Comparison of ENCODE assay signal across 9 mouse cellular contexts in genomic region chr13:73831486-73831885, GRCm38 (mm10). TPM values are rescaled to one million over a fixed set of nuclear protein-coding genes. Genes with fewer than 3 reads are reported as not detected.
DNase-seq lines count a peak whose midpoint lies in the region; ATAC-seq lines count a peak whose summit lies in the region.
"Had no signal": no experiment of that assay in that cellular context is flagged by ENCODE, and none has a peak within 500 bp of the region (broad histone marks: within the 10 kb centered on the region; RNA-seq: fewer than 3 reads in every experiment).

No protein-coding gene starts in this region.

- H3K4me2 ChIP-seq in heart, embryonic 11.5 days: no peak overlapping the region
- H3K4me2 ChIP-seq: limb, embryonic 15.5 days had no signal

- no peak overlapping the region for H3K9ac ChIP-seq in heart, embryonic 11.5 days (ENCODE audit: low read depth, low read length)
- H3K9ac ChIP-seq: limb, embryonic 15.5 days had no signal

- DNase-seq in heart, adult 18-20 months: peak; percentile 38 to 87
- DNase-seq in R1 (ENCODE audit: low read depth, low spot score): peak; percentile 60
- DNase-seq in embryo, embryonic 10 days (ENCODE audit: low spot score): peak; percentile 77
- DNase-seq in heart, postnatal 36 days: peak; percentile 72 to 77
- DNase-seq in layer of hippocampus, postnatal 36 days: peak; percentile 29 to 50
- DNase-seq in midbrain, embryonic 10.5 days (ENCODE audit: low spot score): peak; percentile 67
- peak; percentile 25 for DNase-seq in spleen, adult 12 weeks (ENCODE audit: low spot score)

- no peaks in the 10 kb centered on the region for H3K36me3 ChIP-seq in heart, embryonic 11.5 days (ENCODE audit: control insufficient read depth, insufficient read depth, low read length)
- H3K36me3 ChIP-seq in midbrain, embryonic 10.5 days: no peaks in the 10 kb centered on the region
- H3K36me3 ChIP-seq: limb, embryonic 15.5 days had no signal

- intact Hi-C loops in heart, postnatal 36 days (cut with DNase I): loop anchor here (1.0 to 5.0 kb wide), 2 partner anchors 76 to 471 kb away; no protein-coding TSS in a partner anchor

- no peak overlapping the region for H3K4me3 ChIP-seq in heart, embryonic 11.5 days (ENCODE audit: low read depth, low read length)
- H3K4me3 ChIP-seq in midbrain, embryonic 10.5 days: no peak overlapping the region
- H3K4me3 ChIP-seq: limb, embryonic 15.5 days had no signal

- no peak overlapping the region for H3K27ac ChIP-seq in heart, embryonic 11.5 days (ENCODE audit: low read depth, low read length)
- H3K27ac ChIP-seq in midbrain, embryonic 10.5 days (replicated peaks): no peak overlapping the region
- H3K27ac ChIP-seq: limb, embryonic 15.5 days had no signal

- 3% methylated on average over 2 of the region's 2 CpGs for WGBS in heart, embryonic 11.5 days (ENCODE audit: insufficient replicate concordance)
- 2% methylated on average over 2 of the region's 2 CpGs for WGBS in midbrain, embryonic 10.5 days

- H3K4me1 ChIP-seq in heart, embryonic 11.5 days (ENCODE audit: control insufficient read depth, insufficient read depth, low read length): 0 out of 2 replicates have a peak, but pooled peaks cover 9% of the 10 kb centered on the region
- no peaks in the 10 kb centered on the region; the same call in 1 of the 2 replicates for H3K4me1 ChIP-seq in midbrain, embryonic 10.5 days

- no peak for ATAC-seq in heart, embryonic 11.5 days (replicated peaks; ENCODE audit: insufficient number of reproducible peaks, low FRiP score, low TSS enrichment)

- no peaks in the 10 kb centered on the region for H3K27me3 ChIP-seq in heart, embryonic 11.5 days (ENCODE audit: control insufficient read depth, insufficient read depth, low read length)
- H3K27me3 ChIP-seq in midbrain, embryonic 10.5 days (ENCODE audit: low read depth, poor library complexity, severe bottlenecking): peaks cover 9% of the 10 kb centered on the region
- H3K27me3 ChIP-seq: limb, embryonic 15.5 days had no signal

- no peaks in the 10 kb centered on the region for H3K9me3 ChIP-seq in heart, embryonic 11.5 days (replicated peaks; ENCODE audit: control insufficient read depth, low read length)
- no peaks in the 10 kb centered on the region for H3K9me3 ChIP-seq in midbrain, embryonic 10.5 days (replicated peaks)
- H3K9me3 ChIP-seq: limb, embryonic 15.5 days had no signal

RNA-seq across cellular contexts. Expression of gene Nkd2, which starts 15.9 kb away (rescaled TPM):
- 1 to 10 TPM; 1.2 TPM for total RNA-seq in heart, adult 18-20 months (2021)
- polyA plus RNA-seq in heart, embryonic 11.5 days (2014; fragmentation: Nextera tagmentation; extraction: Ambion mirVana): 2.3 and 2.4 TPM in 2 replicates
- under 1 TPM; 0.70 to 0.78 TPM for total RNA-seq in heart, postnatal 36 days (2021)
- 1 to 10 TPM; 6.7 to 8.6 TPM for total RNA-seq in layer of hippocampus, postnatal 36 days (2021)
- 13.2 and 14.7 TPM in 2 replicates for polyA plus RNA-seq in midbrain, embryonic 10.5 days (2016; fragmentation: Nextera tagmentation; extraction: Ambion mirVana)

Comparison
In these comparisons a context has a peak if more than half of its experiments do, and no peak if none do; other contexts are left out.
1. DNase-seq: peak in every context shown above with its lines; median percentile 77 in embryo, embryonic 10 days; 74 in heart, postnatal 36 days; 67 in midbrain, embryonic 10.5 days; 62 in heart, adult 18-20 months; 60 in R1; 40 in layer of hippocampus, postnatal 36 days; 25 in spleen, adult 12 weeks.